ENCODE assay signal across 16 mouse cellular contexts in genomic region chr16:31131531-31131930, GRCm38 (mm10). TPM values are rescaled to one million over a fixed set of nuclear protein-coding genes. Genes with fewer than 3 reads are reported as not detected.
A peak's percentile ranks its signal among the peaks of the same experiment; 100 is the strongest.
DNase-seq lines count a peak whose midpoint lies in the region; ATAC-seq lines count a peak whose summit lies in the region.
"Had no signal": no experiment of that assay in that cellular context is flagged by ENCODE, and none has a peak within 500 bp of the region (broad histone marks: within the 10 kb centered on the region; RNA-seq: fewer than 3 reads in every experiment).

No protein-coding gene starts in this region.

- H3K27me3 ChIP-seq in heart, embryonic 12.5 days (replicated peaks) = no peaks in the 10 kb centered on the region
- no peaks in the 10 kb centered on the region for H3K27me3 ChIP-seq in forebrain, embryonic 11.5 days (ENCODE audit: control insufficient read depth, insufficient read depth, low read length)
- H3K27me3 ChIP-seq: embryonic facial prominence, embryonic 13.5 days; forebrain, embryonic 13.5 days; liver, embryonic 12.5 days had no signal

- DNase-seq in heart, postnatal 10 days = peak; percentile 22 to 31
- DNase-seq in forelimb bud, embryonic 11.5 days (ENCODE audit: low read depth, low spot score) = peak; percentile 52
- DNase-seq in kidney, postnatal 36 days = peak; percentile 45 to 50
- DNase-seq in lung, postnatal 14 days = peak; percentile 72
- no peak for DNase-seq in cerebellum, adult 8-10 months
- DNase-seq in forebrain, embryonic 11.5 days (ENCODE audit: low spot score) = no peak
- no peak for DNase-seq in urinary bladder, postnatal 4 days (ENCODE audit: low spot score in 2 of 2)
- DNase-seq: B cell, adult 2 months; cerebellum, adult 2 months; gastrocnemius, postnatal 14 days; thymus, postnatal 25 days had no signal

- no peak overlapping the region for H3K4me2 ChIP-seq in heart, embryonic 12.5 days
- no peak overlapping the region for H3K4me2 ChIP-seq in forebrain, embryonic 11.5 days (ENCODE audit: low read depth, low read length, severe bottlenecking)
- H3K4me2 ChIP-seq: embryonic facial prominence, embryonic 13.5 days; forebrain, embryonic 13.5 days; liver, embryonic 12.5 days; midbrain, embryonic 11.5 days had no signal

- H3K36me3 ChIP-seq in heart, embryonic 12.5 days = peaks cover 45% of the 10 kb centered on the region
- no peaks in the 10 kb centered on the region for H3K36me3 ChIP-seq in forebrain, embryonic 11.5 days (ENCODE audit: control insufficient read depth, insufficient read depth, low read length)

- ATAC-seq in heart, embryonic 12.5 days (ENCODE audit: insufficient number of reproducible peaks, low FRiP score) = no peak
- no peak for ATAC-seq in forebrain, embryonic 11.5 days (replicated peaks; ENCODE audit: low FRiP score)
- ATAC-seq: forebrain, embryonic 13.5 days; liver, embryonic 12.5 days had no signal

- H3K4me1 ChIP-seq in heart, embryonic 12.5 days (replicated peaks) = 0 out of 2 replicates have a peak, but pooled peaks cover 4% of the 10 kb centered on the region
- H3K4me1 ChIP-seq in forebrain, embryonic 11.5 days (replicated peaks; ENCODE audit: control insufficient read depth, insufficient read depth, low read length) = no peaks in the 10 kb centered on the region
- H3K4me1 ChIP-seq: liver, embryonic 12.5 days had no signal

- no peak overlapping the region for H3K4me3 ChIP-seq in heart, embryonic 12.5 days
- H3K4me3 ChIP-seq in forebrain, embryonic 11.5 days (ENCODE audit: low read depth, low read length) = no peak overlapping the region
- H3K4me3 ChIP-seq: embryonic facial prominence, embryonic 13.5 days; forebrain, embryonic 13.5 days; liver, embryonic 12.5 days had no signal

- H3K27ac ChIP-seq in heart, embryonic 12.5 days (ENCODE audit: poor library complexity, severe bottlenecking) = no peak overlapping the region
- no peak overlapping the region for H3K27ac ChIP-seq in forebrain, embryonic 11.5 days (ENCODE audit: low read depth, low read length)
- H3K27ac ChIP-seq: embryonic facial prominence, embryonic 13.5 days; forebrain, embryonic 13.5 days; liver, embryonic 12.5 days had no signal

- no peaks in the 10 kb centered on the region for H3K9me3 ChIP-seq in heart, embryonic 12.5 days (replicated peaks)
- H3K9me3 ChIP-seq in forebrain, embryonic 11.5 days (ENCODE audit: control insufficient read depth, low read length) = no peaks in the 10 kb centered on the region
- H3K9me3 ChIP-seq: embryonic facial prominence, embryonic 13.5 days; forebrain, embryonic 13.5 days; liver, embryonic 12.5 days had no signal

- WGBS in heart, embryonic 12.5 days = 59% methylated on average over 5 of the region's 5 CpGs
- WGBS in forebrain, embryonic 11.5 days = 71% methylated on average over 5 of the region's 5 CpGs

- no peak overlapping the region for H3K9ac ChIP-seq in heart, embryonic 12.5 days
- H3K9ac ChIP-seq in forebrain, embryonic 11.5 days (ENCODE audit: low read length) = no peak overlapping the region
- H3K9ac ChIP-seq: embryonic facial prominence, embryonic 13.5 days; forebrain, embryonic 13.5 days; liver, embryonic 12.5 days had no signal

- intact Hi-C loops in heart, postnatal 10 days (cut with DNase I) = loop anchor here (5.0 kb wide), 1 partner anchor 216 kb away; no protein-coding TSS in a partner anchor

RNA-seq across cellular contexts. Expression of gene Xxylt1, which starts 50.3 kb away (rescaled TPM):
- total RNA-seq in heart, postnatal 10 days (2021) = 10 to 100 TPM; 15.8 to 17.6 TPM
- polyA plus RNA-seq in heart, embryonic 12.5 days (2016; fragmentation: Nextera tagmentation; extraction: Ambion mirVana) = 12.9 and 13.7 TPM in 2 replicates
- 14.5 and 14.7 TPM in 2 replicates for polyA plus RNA-seq in forebrain, embryonic 11.5 days (2014; fragmentation: Nextera tagmentation; extraction: Ambion mirVana)

Comparison
In these comparisons a context has a peak if more than half of its experiments do, and no peak if none do; other contexts are left out.
1. DNase-seq: peak in heart, postnatal 10 days (2 of 2), forelimb bud, embryonic 11.5 days (single experiment), kidney, postnatal 36 days (2 of 2) and lung, postnatal 14 days (single experiment); none in cerebellum, adult 8-10 months (single experiment), forebrain, embryonic 11.5 days (single experiment) and urinary bladder, postnatal 4 days (0 of 2).